Mouse (Mus musculus) midbrain, postnatal 0 days (tissue): Measurements from ENCODE around the gene Pigyl. TPM values are rescaled to one million over a fixed set of nuclear protein-coding genes. Genes with fewer than 3 reads are reported as not detected.

Experiments
- ATAC-seq: fragments of 200-750 bp; cut with Nextera tagmentation; 2 replicates; pipeline ENCODE4 v1.8.0; 2017; ENCODE audit warnings: moderate number of reproducible peaks, mild to moderate bottlenecking, moderate TSS enrichment, moderate library complexity; ENCODE audit not compliant: low FRiP score
- DNase-seq: peaks from one replicate; pipeline ENCODE4 v3.0.0-alpha.2; 2015; ENCODE audit warnings: low spot score
- H3K27ac ChIP-seq: fragments of 300-500 bp; sonication (generic); 2 replicates; pipeline ENCODE4 v1.5.1; 2014; ENCODE audit warnings: low read depth, mild to moderate bottlenecking, low read length, mixed read lengths
- H3K27me3 ChIP-seq: fragments of 300-500 bp; sonication (generic); 2 replicates; pipeline ENCODE4 v1.6.1; 2014; ENCODE audit warnings: low read length, control low read depth, mixed read lengths; ENCODE audit not compliant: insufficient read depth
- H3K36me3 ChIP-seq: fragments of 300-500 bp; sonication (generic); 2 replicates; pipeline ENCODE4 v1.6.1; 2014; ENCODE audit warnings: low read length, control low read depth, mixed read lengths; ENCODE audit not compliant: insufficient read depth
- H3K4me1 ChIP-seq: fragments of 300-500 bp; sonication (generic); 2 replicates; pipeline ENCODE4 v1.6.1; 2014; ENCODE audit warnings: mild to moderate bottlenecking, control low read depth, antibody characterized with exemption, low read length, mixed read lengths; ENCODE audit not compliant: insufficient read depth
- H3K4me2 ChIP-seq: fragments of 300-500 bp; sonication (generic); 2 replicates; pipeline ENCODE4 v1.6.1; 2014; ENCODE audit warnings: low read depth, mild to moderate bottlenecking, low read length, mixed read lengths; ENCODE audit not compliant: poor library complexity, severe bottlenecking
- H3K4me3 ChIP-seq: fragments of 300-500 bp; sonication (generic); 2 replicates; pipeline ENCODE4 v1.5.1; 2014; ENCODE audit warnings: low read depth, mild to moderate bottlenecking, low read length, moderate library complexity
- H3K9ac ChIP-seq: fragments of 300-500 bp; sonication (generic); replicated peaks from 2 replicates; pipeline ENCODE4 v1.6.1; 2014; ENCODE audit warnings: mild to moderate bottlenecking, low read length, moderate library complexity, mixed read lengths; ENCODE audit not compliant: poor library complexity, severe bottlenecking
- H3K9me3 ChIP-seq: fragments of 300-500 bp; sonication (generic); 2 replicates; pipeline ENCODE4 v1.6.1; 2016; ENCODE audit warnings: low read length, control low read depth
- CTCF ChIP-seq: IDR thresholded peaks from 2 replicates; pipeline ENCODE4 v1.5.1; 2016; ENCODE audit warnings: antibody characterized with exemption, mild to moderate bottlenecking
- WGBS: fragments of 180-500 bp; shearing (Covaris S2); extraction: QIAGEN DNeasy Blood & Tissue Kit; methylation state at CpG from one replicate; pipeline ENCODE4 v1.1.7; 2014; 5-methylcytosine and 5-hydroxymethylcytosine counted together
- microRNA-seq: library from miRNA; unstranded; fragments of <30 nt; microRNA quantifications from one replicate; pipeline ENCODE4, GENCODE M21; 2016; ENCODE audit warnings: borderline number of aligned reads
- polyA plus RNA-seq: library from polyadenylated mRNA; unstranded; fragments of >200 nt; fragmentation: Nextera tagmentation; extraction: Ambion mirVana; gene quantifications from 2 replicates; pipeline ENCODE4 v1.2.1, GENCODE M21; 2015
- total RNA-seq: library from RNA; depleted of rRNA; stranded (reverse); fragments of >200 nt; gene quantifications from 2 replicates; pipeline ENCODE4 v1.2.3, GENCODE M21; 2014; rRNA removed

The Pigyl gene
- total and polyA plus RNA-seq, 2 experiments from 2014 or later: 40.8 to 122 TPM

- no peaks in the 10 kb centered on the region for H3K27me3 ChIP-seq
- no peak overlapping the region for H3K27ac ChIP-seq
- peak; percentile 44; the same call in 1 of the 2 replicates for TF ChIP-seq CTCF
- H3K9me3 ChIP-seq: no peaks in the 10 kb centered on the region
- H3K4me3 ChIP-seq: no peak overlapping the region
- no peak for ATAC-seq
- H3K4me1 ChIP-seq: no peaks in the 10 kb centered on the region
- H3K36me3 ChIP-seq: no peaks in the 10 kb centered on the region
- DNase-seq: no peak
- H3K4me2 ChIP-seq: no peak overlapping the region
- WGBS: 94% methylated on average over 10 of the region's 10 CpGs
- no peak overlapping the region for H3K9ac ChIP-seq
Measured at GRCm38 (mm10) chr9:22166686-22167085, 10.0 kb downstream of the Pigyl start.

- no peaks in the 10 kb centered on the region for H3K36me3 ChIP-seq
- no peaks in the 10 kb centered on the region for H3K9me3 ChIP-seq
- TF ChIP-seq CTCF: no peak
- no peak overlapping the region for H3K9ac ChIP-seq
- no peak overlapping the region for H3K27ac ChIP-seq
- no peak for ATAC-seq
- H3K4me1 ChIP-seq: no peaks in the 10 kb centered on the region
- WGBS: 98% methylated on average over 4 of the region's 4 CpGs
- no peak overlapping the region for H3K4me2 ChIP-seq
- no peaks in the 10 kb centered on the region for H3K27me3 ChIP-seq
- DNase-seq: no peak
- H3K4me3 ChIP-seq: no peak overlapping the region
Measured at GRCm38 (mm10) chr9:22167751-22168150, 11.1 kb downstream of the Pigyl start.

- no peaks in the 10 kb centered on the region for H3K9me3 ChIP-seq
- no peak overlapping the region for H3K9ac ChIP-seq
- H3K27ac ChIP-seq: no peak overlapping the region
- ATAC-seq: no peak
- no peak overlapping the region for H3K4me3 ChIP-seq
- no peaks in the 10 kb centered on the region for H3K4me1 ChIP-seq
- H3K4me2 ChIP-seq: no peak overlapping the region
- DNase-seq: no peak
- 95% methylated on average over 11 of the region's 11 CpGs for WGBS
- H3K27me3 ChIP-seq: no peaks in the 10 kb centered on the region
- no peaks in the 10 kb centered on the region for H3K36me3 ChIP-seq
- TF ChIP-seq CTCF: no peak
Measured at GRCm38 (mm10) chr9:22169327-22169726, 12.7 kb downstream of the Pigyl start.

- H3K9ac ChIP-seq: no peak overlapping the region
- H3K36me3 ChIP-seq: no peaks in the 10 kb centered on the region
- WGBS: 88% methylated on average over 4 of the region's 4 CpGs
- no peak for DNase-seq
- no peak overlapping the region for H3K4me2 ChIP-seq
- no peak for ATAC-seq
- H3K9me3 ChIP-seq: no peaks in the 10 kb centered on the region
- H3K4me1 ChIP-seq: no peaks in the 10 kb centered on the region
- H3K4me3 ChIP-seq: no peak overlapping the region
- TF ChIP-seq CTCF: no peak
- H3K27ac ChIP-seq: no peak overlapping the region
- H3K27me3 ChIP-seq: no peaks in the 10 kb centered on the region
Measured at GRCm38 (mm10) chr9:22172318-22172717, 15.7 kb downstream of the Pigyl start.

- Histone ChIP-seq H3K4me3 (peak within 1 kb of the TSS; percentile 42), H3K4me1 (no peaks in the 10 kb centered on the region), H3K27me3 (no peaks in the 10 kb centered on the region), H3K9me3 (0 out of 2 replicates have a peak, but pooled peaks cover 4% of the 10 kb centered on the region), H3K9ac (peak within 1 kb of the TSS; percentile 44; the same call in 1 of the 2 replicates), H3K4me2 (peak within 1 kb of the TSS; percentile 67), H3K36me3 (no peaks in the 10 kb centered on the region), H3K27ac (no peak within 1 kb of the TSS; the same call in 1 of the 2 replicates)
- ATAC-seq (peak; percentile 93), DNase-seq (peak; percentile 65)
- no peak for TF ChIP-seq CTCF
- WGBS: 23% methylated on average over 42 of the region's 43 CpGs
Measured at GRCm38 (mm10) chr9:22188025-22188611, 31.5 kb downstream of the Pigyl start, which contains the start of gene Zfp872. Gene Zfp872, plus strand, starts transcription at chr9:22188090.

GRCm38 (mm10) chr9:22196412-22196811, 39.8 kb downstream of the Pigyl start:
- ATAC-seq (no peak), DNase-seq (no peak)
- Histone ChIP-seq H3K27ac (no peak overlapping the region), H3K9me3 (peaks cover 19% of the 10 kb centered on the region; the same call in 1 of the 2 replicates), H3K4me3 (no peak overlapping the region), H3K4me2 (no peak overlapping the region), H3K4me1 (no peaks in the 10 kb centered on the region), H3K9ac (no peak overlapping the region), H3K36me3 (no peaks in the 10 kb centered on the region), H3K27me3 (no peaks in the 10 kb centered on the region)
- no peak for TF ChIP-seq CTCF
- WGBS: 48% methylated on average over 5 of the region's 5 CpGs

Small RNAs within 50 kb of the gene (microRNA-seq; reads per million reads assigned to microRNA genes)
- gene Mir7084: not detected

Other genes starting within 250 kb of the Pigyl start
- gene Rab3d, start 238.7 kb upstream of the Pigyl start, total RNA-seq: 15.9 and 26.0 TPM in 2 replicates
- 17.4 and 18.1 TPM in 2 replicates for gene Rab3d, start 238.7 kb upstream of the Pigyl start, polyA plus RNA-seq
- gene Ccdc159, start 229.4 kb upstream of the Pigyl start, total RNA-seq: 6.6 and 12.2 TPM in 2 replicates
- gene Ccdc159, start 229.4 kb upstream of the Pigyl start, polyA plus RNA-seq: 4.7 and 5.2 TPM in 2 replicates
- gene Tmem205, start 229.3 kb upstream of the Pigyl start, total RNA-seq: 32.1 and 50.9 TPM in 2 replicates
- 44.2 and 50.1 TPM in 2 replicates for gene Tmem205, start 229.3 kb upstream of the Pigyl start, polyA plus RNA-seq
- 129 and 165 TPM in 2 replicates for gene Plppr2, start 219.8 kb upstream of the Pigyl start, total RNA-seq
- 129 and 136 TPM in 2 replicates for gene Plppr2, start 219.8 kb upstream of the Pigyl start, polyA plus RNA-seq
- gene Swsap1, start 201.1 kb upstream of the Pigyl start, total RNA-seq: 33.7 and 38.6 TPM in 2 replicates
- gene Swsap1, start 201.1 kb upstream of the Pigyl start, polyA plus RNA-seq: 7.1 and 8.0 TPM in 2 replicates
- gene Epor, start 193.3 kb upstream of the Pigyl start, total RNA-seq: 2.7 TPM in 1 of 2 replicates, not detected in the other
- gene Epor, start 193.3 kb upstream of the Pigyl start, polyA plus RNA-seq: 1.7 and 1.9 TPM in 2 replicates
- gene Rgl3, start 167.4 kb upstream of the Pigyl start, total RNA-seq: 0.76 and 2.8 TPM in 2 replicates
- gene Rgl3, start 167.4 kb upstream of the Pigyl start, polyA plus RNA-seq: 0.85 and 1.1 TPM in 2 replicates
- gene Ccdc151, start 154.2 kb upstream of the Pigyl start, total RNA-seq: 4.3 and 5.8 TPM in 2 replicates
- 5.0 and 5.1 TPM in 2 replicates for gene Ccdc151, start 154.2 kb upstream of the Pigyl start, polyA plus RNA-seq
- gene Prkcsh, start 154.0 kb upstream of the Pigyl start, total RNA-seq: 71.9 and 85.8 TPM in 2 replicates
- gene Prkcsh, start 154.0 kb upstream of the Pigyl start, polyA plus RNA-seq: 62.8 and 64.9 TPM in 2 replicates
- gene Elavl3, start 104.8 kb upstream of the Pigyl start, total RNA-seq: 215 and 239 TPM in 2 replicates
- gene Elavl3, start 104.8 kb upstream of the Pigyl start, polyA plus RNA-seq: 75.2 and 78.7 TPM in 2 replicates
- gene Gm49318, start 85.6 kb upstream of the Pigyl start, total RNA-seq: 4.1 TPM in 1 of 2 replicates, not detected in the other
- 0.25 and 0.36 TPM in 2 replicates for gene Gm49318, start 85.6 kb upstream of the Pigyl start, polyA plus RNA-seq
- gene Zfp653, start 85.5 kb upstream of the Pigyl start, total RNA-seq: 30.0 and 33.1 TPM in 2 replicates
- gene Zfp653, start 85.5 kb upstream of the Pigyl start, polyA plus RNA-seq: 14.2 and 15.1 TPM in 2 replicates
- gene Ecsit, start 71.4 kb upstream of the Pigyl start, total RNA-seq: 49.6 and 56.3 TPM in 2 replicates
- gene Ecsit, start 71.4 kb upstream of the Pigyl start, polyA plus RNA-seq: 55.0 and 57.2 TPM in 2 replicates
- gene Cnn1, start 57.6 kb upstream of the Pigyl start, total RNA-seq: 1.2 and 1.3 TPM in 2 replicates
- gene Cnn1, start 57.6 kb upstream of the Pigyl start, polyA plus RNA-seq: 0.77 and 0.92 TPM in 2 replicates
- 129 and 132 TPM in 2 replicates for gene Elof1, start 39.7 kb upstream of the Pigyl start, total RNA-seq
- 161 and 178 TPM in 2 replicates for gene Elof1, start 39.7 kb upstream of the Pigyl start, polyA plus RNA-seq
- 1.0 and 2.9 TPM in 2 replicates for gene Acp5, start 21.1 kb upstream of the Pigyl start, total RNA-seq
- gene Acp5, start 21.1 kb upstream of the Pigyl start, polyA plus RNA-seq: 0.47 and 0.79 TPM in 2 replicates
- gene Zfp872, start 31.2 kb downstream of the Pigyl start, total RNA-seq: 0.22 and 2.0 TPM in 2 replicates
- gene Zfp872, start 31.2 kb downstream of the Pigyl start, polyA plus RNA-seq: 0.29 and 0.31 TPM in 2 replicates
- 8.2 and 10.2 TPM in 2 replicates for gene Zfp809, start 68.9 kb downstream of the Pigyl start, total RNA-seq
- 5.8 and 6.3 TPM in 2 replicates for gene Zfp809, start 68.9 kb downstream of the Pigyl start, polyA plus RNA-seq
- 4.7 and 5.1 TPM in 2 replicates for gene Zfp599, start 103.0 kb downstream of the Pigyl start, total RNA-seq
- 7.2 and 7.8 TPM in 2 replicates for gene Zfp599, start 103.0 kb downstream of the Pigyl start, polyA plus RNA-seq
- 31.1 and 37.8 TPM in 2 replicates for gene Zfp810, start 150.8 kb downstream of the Pigyl start, total RNA-seq
- gene Zfp810, start 150.8 kb downstream of the Pigyl start, polyA plus RNA-seq: 24.9 and 27.5 TPM in 2 replicates
- 3.6 and 6.0 TPM in 2 replicates for gene Anln, start 232.3 kb downstream of the Pigyl start, total RNA-seq
- 1.3 and 1.7 TPM in 2 replicates for gene Anln, start 232.3 kb downstream of the Pigyl start, polyA plus RNA-seq